Mouse (Mus musculus) T-helper 2 cell (primary cell): ENCODE results near the gene Atp2b4.

Experiments used
- in situ Hi-C: fragments of 300-600 bp; cut with MboI, MseI; formaldehyde crosslinking; loops from one replicate; pipeline ENCODE4 v1.15.1; 2025; ENCODE audit warnings: high pct_unique_total_duplicates

Gene Atp2b4

DNA sequence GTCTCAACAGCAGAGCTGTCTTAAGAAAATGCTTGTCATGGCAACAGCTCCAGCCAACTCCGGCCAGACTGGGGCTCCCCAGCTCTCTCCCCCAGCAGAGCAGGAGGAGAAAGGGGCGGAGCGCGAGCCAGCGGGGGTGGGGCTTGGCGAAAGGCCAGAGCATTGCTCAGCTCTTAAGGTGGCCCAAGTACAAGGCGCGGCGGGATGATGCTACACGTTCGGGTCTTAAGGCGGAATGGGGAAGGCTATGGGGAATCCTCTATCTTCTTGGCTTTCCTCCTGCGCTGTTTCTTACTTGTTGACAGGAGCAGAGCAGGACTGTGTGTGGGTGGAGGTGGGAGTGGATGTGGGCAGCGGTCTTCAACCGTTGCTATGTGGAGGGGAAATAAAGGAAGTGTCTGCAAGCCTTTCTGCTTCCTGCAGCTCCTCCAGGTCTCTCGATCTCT lies at the start of gene Atp2b4:
TSS of gene Atp2b4 (minus strand) at position 94 of the 446 bp plus-strand sequence.
- in situ Hi-C loops: no loop called here

DNA sequence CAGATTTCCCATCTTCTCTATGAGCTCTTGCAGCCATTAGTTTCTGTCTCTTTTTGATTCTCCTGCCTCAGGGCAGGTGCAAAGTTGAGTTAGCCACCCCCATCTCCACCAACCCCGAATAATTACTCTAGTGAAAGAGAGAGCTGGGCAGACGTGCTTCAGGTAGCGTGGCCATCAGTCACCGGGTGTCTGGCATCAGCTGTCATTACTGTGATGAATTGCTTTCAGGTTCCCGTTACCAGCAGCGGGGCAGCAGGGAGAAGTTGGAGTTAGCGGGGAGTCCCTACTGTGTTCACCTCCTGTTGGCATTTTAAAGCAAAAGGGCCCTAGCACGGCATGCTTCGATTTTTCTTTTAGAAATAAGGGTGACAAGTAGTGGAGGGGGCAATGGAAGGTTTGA lies 43.9 kb upstream of the Atp2b4 start:
- in situ Hi-C loops: no loop called here

DNA sequence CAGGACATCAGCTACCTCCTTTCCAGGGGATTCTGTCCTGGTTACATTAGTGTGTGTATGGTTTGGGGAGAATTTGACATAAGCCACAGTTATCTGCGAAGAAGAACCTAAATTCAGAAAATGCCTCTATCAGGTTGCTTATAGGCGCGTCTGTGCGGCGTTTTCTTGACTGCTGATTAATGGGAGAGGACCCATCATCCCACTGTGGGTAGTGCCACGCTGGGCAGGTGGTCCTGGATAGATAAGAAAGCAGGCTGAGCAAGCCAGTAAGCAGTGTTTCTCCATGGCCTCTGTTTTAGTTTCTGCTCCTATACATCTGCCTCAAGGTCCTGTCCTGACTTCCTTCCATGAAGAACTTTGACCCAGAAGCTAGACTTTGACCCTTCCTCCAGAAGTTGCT lies 43.1 kb upstream of the Atp2b4 start:
- in situ Hi-C loops: no loop called here

- in situ Hi-C loops: no loop called here
Measured at GRCm38 (mm10) chr1:133843370-133843769, 42.5 kb upstream of the Atp2b4 start.

- in situ Hi-C loops: no loop called here
Measured at GRCm38 (mm10) chr1:133842074-133842725, 41.4 kb upstream of the Atp2b4 start.

DNA sequence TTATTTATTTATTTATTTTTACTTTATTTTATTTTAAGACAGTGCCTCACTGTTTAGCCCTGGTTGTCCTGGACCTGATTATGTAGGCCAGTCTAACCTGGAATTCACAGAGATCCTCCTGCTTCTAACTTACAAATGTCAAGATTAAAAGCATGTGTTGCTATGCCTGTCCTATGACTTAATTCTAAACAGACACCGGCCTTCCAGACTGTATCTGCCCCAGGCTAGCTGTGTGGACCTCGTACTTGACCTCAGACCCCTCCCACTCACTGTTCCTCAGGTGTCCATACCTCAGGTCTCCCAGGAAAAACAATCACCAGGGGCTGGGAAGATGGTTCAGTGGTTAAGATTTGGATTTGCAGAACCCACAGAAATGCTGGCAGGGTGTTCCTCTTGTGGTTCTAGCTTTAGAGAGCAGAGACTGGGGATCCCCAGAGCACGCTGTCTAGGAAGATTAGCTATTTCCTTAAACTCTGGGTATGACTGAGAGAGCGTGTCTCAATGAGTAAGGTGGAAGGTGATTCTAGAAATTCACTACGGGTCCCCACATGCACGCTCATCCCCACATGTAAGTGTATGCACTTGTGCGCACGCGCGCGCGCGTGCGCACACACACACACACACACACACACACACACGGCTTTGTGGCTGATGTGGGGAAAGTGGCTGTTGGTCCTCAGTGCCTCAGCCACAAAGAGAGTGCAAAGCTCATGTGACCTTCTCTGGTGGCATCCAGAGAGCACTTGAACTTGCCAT lies 40.5 kb upstream of the Atp2b4 start:
- in situ Hi-C loops: no loop called here

DNA sequence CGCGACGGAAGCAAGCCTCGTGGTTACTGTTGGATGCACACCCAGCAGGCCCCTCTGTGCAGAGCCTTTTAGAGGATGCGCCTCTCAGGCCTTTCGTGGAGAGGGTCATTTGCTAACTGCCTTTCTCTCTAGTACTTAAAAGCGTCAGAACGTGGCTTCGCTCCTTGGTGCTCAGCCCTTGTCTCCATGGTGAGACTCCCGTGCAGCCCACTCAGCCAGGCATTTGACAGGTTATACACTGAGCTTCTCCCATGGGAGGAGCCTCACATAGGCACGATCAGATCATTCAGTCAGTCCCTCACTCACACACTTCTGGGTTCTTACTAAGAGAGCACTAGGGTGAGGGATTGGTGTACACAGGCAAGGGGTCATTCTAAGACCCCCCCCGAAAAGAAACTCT lies 39.7 kb upstream of the Atp2b4 start:
- in situ Hi-C loops: no loop called here

DNA sequence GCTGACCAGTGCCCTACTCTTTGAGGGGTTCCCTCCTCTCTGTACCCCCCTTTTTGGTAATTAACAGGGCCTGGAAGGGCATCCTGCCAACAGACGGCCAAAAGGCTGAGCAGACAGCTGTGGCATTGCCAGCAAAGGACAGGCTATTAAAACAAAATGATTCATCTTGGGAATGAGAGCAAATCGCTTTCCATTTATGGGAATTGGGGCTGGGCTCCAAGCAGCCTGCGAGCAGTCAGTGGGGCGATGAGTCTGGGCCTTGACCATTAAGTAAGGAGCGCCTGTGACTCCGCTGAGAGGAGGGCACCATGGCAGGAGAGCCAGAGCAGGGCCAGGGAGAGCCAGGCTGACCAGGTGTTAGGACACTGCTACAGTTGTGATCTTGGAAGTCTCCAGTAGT lies 33.5 kb upstream of the Atp2b4 start:
- in situ Hi-C loops: no loop called here

GRCm38 (mm10) chr1:133832781-133833180 lies 31.9 kb upstream of the Atp2b4 start:
- in situ Hi-C loops: no loop called here

- in situ Hi-C loops: no loop called here
Measured at GRCm38 (mm10) chr1:133826193-133826592, 25.4 kb upstream of the Atp2b4 start.

- in situ Hi-C loops: no loop called here
Measured at GRCm38 (mm10) chr1:133825543-133825942, 24.7 kb upstream of the Atp2b4 start.

DNA sequence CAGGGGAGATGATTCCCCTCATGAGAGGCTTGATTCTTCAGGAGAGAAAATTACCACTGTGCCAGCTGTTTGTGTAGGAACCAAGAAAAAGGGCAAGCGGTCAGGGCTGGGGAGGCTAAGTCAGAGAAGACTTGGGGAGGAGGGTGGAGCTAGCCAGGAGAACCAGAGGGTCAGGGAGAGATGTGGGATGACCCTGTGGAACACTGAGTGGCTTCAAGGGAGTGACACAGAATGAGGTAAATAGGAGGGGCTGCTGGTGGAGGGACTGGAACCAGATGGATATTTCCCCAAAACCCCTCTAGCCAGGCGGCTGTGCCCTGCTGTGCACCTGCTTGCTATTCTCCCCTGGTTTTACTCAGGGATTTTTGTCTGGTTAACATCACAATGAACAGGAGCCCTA lies 24.3 kb upstream of the Atp2b4 start:
- in situ Hi-C loops: no loop called here

- in situ Hi-C loops: no loop called here
Measured at GRCm38 (mm10) chr1:133821144-133821543, 20.3 kb upstream of the Atp2b4 start.

DNA sequence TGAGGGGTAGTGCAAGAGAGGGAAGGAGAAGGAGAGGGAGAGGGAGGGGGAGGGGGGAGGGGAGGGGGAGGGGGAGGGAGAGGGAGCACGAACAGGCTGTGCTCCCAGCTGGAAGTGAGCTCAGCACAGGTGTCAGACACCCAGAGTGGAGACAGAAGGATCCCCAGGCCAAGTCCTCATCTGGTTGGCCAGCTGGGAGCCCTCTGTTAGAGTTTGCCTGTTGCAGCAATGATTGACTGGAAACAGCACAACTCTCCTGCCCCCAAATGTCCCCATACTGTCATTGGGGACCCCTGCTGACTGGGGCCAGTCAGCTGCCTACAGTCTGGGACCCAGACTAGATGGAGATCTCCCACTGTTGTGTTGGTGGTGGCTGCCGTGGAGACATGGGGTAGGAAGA lies 19.3 kb upstream of the Atp2b4 start:
- in situ Hi-C loops: no loop called here

GRCm38 (mm10) chr1:133818531-133818930 lies 17.7 kb upstream of the Atp2b4 start:
- in situ Hi-C loops: no loop called here

DNA sequence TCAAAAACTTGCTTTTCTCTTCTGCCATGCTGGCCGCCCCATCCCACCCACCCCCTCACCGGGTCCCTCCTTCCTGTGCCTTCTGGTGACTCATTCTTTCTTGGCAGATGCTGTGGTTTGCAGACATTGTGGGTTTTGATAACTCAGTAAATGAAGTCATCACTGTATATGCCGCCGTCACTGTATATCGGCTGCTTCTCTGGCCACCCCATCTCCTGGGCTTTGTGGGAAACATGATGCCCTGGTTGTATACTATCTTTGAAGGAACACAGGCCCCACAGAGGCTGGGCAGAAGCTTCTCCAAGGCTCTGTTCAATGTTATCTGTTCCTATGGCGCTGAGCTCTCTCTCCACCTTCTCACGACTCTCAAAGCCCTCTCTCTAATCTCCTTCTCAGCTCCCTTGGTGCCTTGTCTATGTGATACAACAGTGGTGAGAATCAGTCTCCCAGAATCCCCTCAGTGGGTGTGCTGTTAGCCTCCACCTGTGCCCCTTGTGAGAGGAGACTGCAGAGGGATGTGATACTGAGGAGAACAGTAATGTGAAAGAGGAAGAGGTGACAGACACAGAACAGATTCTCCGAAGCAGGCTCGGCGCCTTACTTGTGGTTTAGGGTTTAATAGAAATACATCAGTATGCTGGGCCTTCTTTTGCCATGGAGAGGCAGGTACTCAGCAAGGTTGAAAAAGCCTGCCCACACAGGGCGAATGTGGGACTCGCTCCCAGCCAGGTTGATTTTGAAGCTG lies 15.1 kb upstream of the Atp2b4 start:
- in situ Hi-C loops: no loop called here

DNA sequence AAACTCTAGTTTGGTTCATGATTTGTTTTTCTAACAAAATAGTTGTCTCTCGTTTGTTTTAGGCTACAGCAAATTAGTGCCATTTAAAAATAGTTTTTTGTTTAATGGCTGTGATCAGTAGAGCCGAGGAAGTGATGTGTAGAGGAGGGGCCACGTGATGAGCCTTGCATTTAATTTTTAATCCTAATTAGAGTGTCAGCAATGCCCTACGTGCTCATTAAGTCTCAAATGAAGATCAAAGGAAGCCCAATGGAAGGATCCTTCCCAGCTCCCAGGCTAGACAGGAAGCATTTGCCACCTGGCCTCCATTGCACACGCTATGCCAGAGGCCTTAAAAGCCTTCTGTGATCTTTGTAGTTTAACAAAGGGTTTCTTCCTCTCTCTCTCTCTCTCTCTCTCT lies 8.5 kb upstream of the Atp2b4 start:
- in situ Hi-C loops: no loop called here

DNA sequence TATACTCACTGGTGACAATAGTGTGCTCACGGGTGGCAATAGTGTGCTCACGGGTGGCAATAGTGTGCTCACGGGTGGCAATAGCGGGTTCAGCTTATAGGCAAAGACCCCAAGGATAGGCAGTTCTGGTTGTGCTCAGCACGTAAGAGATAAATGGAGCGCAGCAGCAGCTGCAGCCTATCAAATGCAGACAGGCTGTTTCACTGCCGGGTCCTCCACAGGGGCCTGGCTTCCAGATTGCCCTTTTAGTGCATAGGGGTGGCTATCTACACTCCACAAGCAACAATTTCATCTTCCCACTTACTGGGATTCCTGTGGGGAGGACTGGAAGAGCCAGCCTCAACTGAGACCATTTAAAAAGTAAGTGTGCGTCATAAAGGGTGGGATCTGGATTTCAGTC lies 7.2 kb upstream of the Atp2b4 start:
- in situ Hi-C loops: no loop called here

GRCm38 (mm10) chr1:133801743-133802142 lies 902 bp upstream of the Atp2b4 start:
- in situ Hi-C loops: no loop called here

- in situ Hi-C loops: no loop called here
Measured at GRCm38 (mm10) chr1:133800512-133800911, 329 bp downstream of the Atp2b4 start.

DNA sequence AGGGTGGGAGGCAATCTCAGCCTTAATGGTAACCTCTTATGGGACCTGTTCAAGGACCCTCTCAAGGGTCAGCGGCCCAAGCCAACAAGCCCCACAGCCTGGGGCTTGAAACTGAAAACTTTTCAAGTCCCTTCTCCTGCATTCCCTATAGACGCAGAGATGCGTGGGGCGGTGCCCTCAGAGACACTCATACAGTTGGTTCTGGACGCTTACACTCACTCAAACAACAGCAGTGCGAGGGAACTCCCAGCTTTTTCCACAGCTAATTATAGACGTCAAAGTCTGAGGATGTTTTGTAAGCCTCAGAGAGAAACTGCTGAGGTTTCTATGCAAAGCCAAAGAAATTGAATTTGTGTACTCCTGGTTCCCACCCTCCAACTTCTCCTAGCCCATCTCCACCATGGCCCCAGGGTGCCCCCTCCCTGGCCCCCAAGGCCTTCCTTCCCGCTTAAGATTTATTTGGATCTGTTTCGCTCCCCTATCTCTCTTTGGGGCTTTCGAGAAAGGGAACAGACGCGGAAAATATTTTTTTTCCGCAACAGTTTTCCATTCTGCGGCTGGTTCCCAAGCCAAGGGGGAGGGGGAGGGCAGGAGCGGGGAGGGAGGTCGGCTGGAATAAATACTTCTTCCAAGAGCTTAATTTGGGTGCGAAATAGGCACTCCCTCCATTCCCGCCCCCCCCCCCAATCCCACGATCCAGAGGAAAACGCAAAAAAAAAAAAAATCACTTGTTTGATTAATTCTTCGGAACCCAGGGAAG lies 975 bp downstream of the Atp2b4 start:
- in situ Hi-C loops: loop anchor here (5.0 kb wide), 1 partner anchor 97 kb away; no protein-coding TSS in a partner anchor
